21 mouse cellular contexts compared by ENCODE assay signal in genomic region chr13:20335051-20335888, GRCm38 (mm10).
"Had no signal": no experiment of that assay in that cellular context is flagged by ENCODE, and none has a peak within 500 bp of the region (broad histone marks: within the 10 kb centered on the region; RNA-seq: fewer than 3 reads in every experiment).

No protein-coding gene starts in this region.

- H3K4me1 ChIP-seq: kidney, embryonic 15.5 days; limb, embryonic 12.5 days; limb, embryonic 15.5 days had no signal

- H3K27me3 ChIP-seq: kidney, embryonic 15.5 days; limb, embryonic 12.5 days; limb, embryonic 15.5 days; midbrain, embryonic 13.5 days had no signal

- ATAC-seq: liver, postnatal 0 days; lung, postnatal 0 days; midbrain, embryonic 13.5 days; midbrain, embryonic 16.5 days had no signal

- H3K4me3 ChIP-seq: kidney, embryonic 15.5 days; left cerebral cortex, adult 2 months; limb, embryonic 12.5 days; limb, embryonic 15.5 days; midbrain, embryonic 13.5 days had no signal

- H3K9me3 ChIP-seq: kidney, embryonic 15.5 days; limb, embryonic 12.5 days; limb, embryonic 15.5 days; midbrain, embryonic 13.5 days had no signal

- H3K4me2 ChIP-seq: kidney, embryonic 15.5 days; limb, embryonic 12.5 days; limb, embryonic 15.5 days; liver, embryonic 11.5 days; lung, embryonic 14.5 days; midbrain, embryonic 13.5 days had no signal

- H3K27ac ChIP-seq: kidney, embryonic 15.5 days; left cerebral cortex, adult 2 months; limb, embryonic 12.5 days; limb, embryonic 15.5 days; liver, embryonic 14.5 days; macrophage; midbrain, embryonic 13.5 days had no signal

- DNase-seq: kidney, adult 11 months; kidney, adult 8-10 months; kidney, postnatal 10 days; kidney, postnatal 36 days; layer of hippocampus, postnatal 36 days; left cerebral cortex, postnatal 4 days; liver, postnatal 0 days; lung, embryonic 14.5 days; retina, postnatal 1 day; thymus, adult 18-20 months; thymus, postnatal 36 days had no signal

- H3K36me3 ChIP-seq: kidney, embryonic 15.5 days; limb, embryonic 12.5 days; limb, embryonic 15.5 days; midbrain, embryonic 13.5 days had no signal

- H3K9ac ChIP-seq: kidney, embryonic 15.5 days; limb, embryonic 12.5 days; limb, embryonic 15.5 days; liver, embryonic 14.5 days; liver, postnatal 0 days; lung, embryonic 14.5 days; midbrain, embryonic 13.5 days had no signal
